Mouse (Mus musculus): ENCODE data around the gene Ctf1.

DNA sequence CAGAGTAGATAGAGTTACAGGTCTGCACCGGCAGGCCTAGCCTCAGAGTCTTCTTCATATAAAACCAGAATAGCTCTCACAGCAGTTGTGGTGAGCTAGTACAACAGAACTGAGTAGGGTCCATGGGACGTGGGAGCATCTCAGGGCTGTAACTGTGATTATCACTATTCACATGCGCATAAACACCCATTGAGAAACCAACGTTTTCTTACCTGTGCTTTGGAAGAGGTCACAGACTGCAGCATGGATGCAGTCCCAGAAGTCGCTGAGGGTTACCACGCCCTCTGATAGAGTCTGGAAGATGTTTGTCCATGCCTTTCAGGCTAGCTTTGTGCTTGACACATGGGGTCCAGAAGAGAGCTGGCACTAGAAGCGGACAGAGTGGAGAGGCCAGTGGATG is 41.2 kb downstream of the Ctf1 start:
- TF ChIP-seq CTCF (IDR thresholded peaks at IDR 0.05; ENCODE audit: insufficient read depth, low read depth, low read length) (no peak), POLR2A (IDR thresholded peaks at IDR 0.05; ENCODE audit: insufficient read depth, low read depth, low read length) (no peak)

Data from olfactory bulb, adult 2 months (tissue).